Mouse (Mus musculus): ENCODE data around the gene Itih1.

- no peak for TF ChIP-seq CTCF (IDR thresholded peaks at IDR 0.05; ENCODE audit: low read depth)
- TF ChIP-seq EP300 (IDR thresholded peaks at IDR 0.05; ENCODE audit: low read depth), result peak; percentile 61
Measured at GRCm38 (mm10) chr14:30925492-30925891, 17.6 kb downstream of the Itih1 start.

Data from liver, postnatal 0 days (tissue).